Mouse (Mus musculus) embryonic facial prominence, embryonic 11.5 days (tissue): ENCODE measurements around the gene Gna11. TPM values are rescaled to one million over a fixed set of nuclear protein-coding genes. Genes with fewer than 3 reads are reported as not detected.

Source experiments
- ATAC-seq: fragments of 200-750 bp; cut with Nextera tagmentation; replicated peaks from 2 replicates; pipeline ENCODE4 v1.8.0; 2017; ENCODE audit warnings: low read depth; ENCODE audit not compliant: insufficient number of reproducible peaks, low FRiP score, low TSS enrichment
- DNase-seq: peaks from one replicate; pipeline ENCODE4 v3.0.0-alpha.2; 2015; ENCODE audit warnings: low spot score
- H3K27ac ChIP-seq: fragments of 300-500 bp; sonication (generic); replicated peaks from 2 replicates; pipeline ENCODE4 v1.5.1; 2014; ENCODE audit warnings: mild to moderate bottlenecking, low read depth, low read length, control low read depth
- H3K27me3 ChIP-seq: fragments of 300-500 bp; sonication (generic); 2 replicates; pipeline ENCODE4 v1.6.1; 2014; ENCODE audit warnings: mild to moderate bottlenecking, low read length, moderate library complexity, mixed read lengths; ENCODE audit not compliant: control insufficient read depth, insufficient read depth
- H3K36me3 ChIP-seq: fragments of 300-500 bp; sonication (generic); replicated peaks from 2 replicates; pipeline ENCODE4 v1.6.1; 2014; ENCODE audit warnings: low read depth, mild to moderate bottlenecking, low read length, moderate library complexity, mixed read lengths; ENCODE audit not compliant: control insufficient read depth, insufficient read depth
- H3K4me1 ChIP-seq: fragments of 300-500 bp; sonication (generic); 2 replicates; pipeline ENCODE4 v1.6.1; 2014; ENCODE audit warnings: low read length, mixed read lengths; ENCODE audit not compliant: control insufficient read depth, insufficient read depth
- H3K4me2 ChIP-seq: fragments of 300-500 bp; sonication (generic); 2 replicates; pipeline ENCODE4 v1.6.1; 2014; ENCODE audit warnings: low read depth, mild to moderate bottlenecking, control low read depth, low read length, moderate library complexity
- H3K4me3 ChIP-seq: fragments of 300-500 bp; sonication (generic); 2 replicates; pipeline ENCODE4 v1.5.1; 2014; ENCODE audit warnings: low read depth, low read length, control low read depth
- H3K9ac ChIP-seq: fragments of 300-500 bp; sonication (generic); replicated peaks from 2 replicates; pipeline ENCODE4 v1.6.1; 2014; ENCODE audit warnings: mild to moderate bottlenecking, control low read depth, low read length
- H3K9me3 ChIP-seq: fragments of 300-500 bp; sonication (generic); replicated peaks from 2 replicates; pipeline ENCODE4 v1.6.1; 2016; ENCODE audit warnings: mild to moderate bottlenecking, low read length, inconsistent platforms, mixed read lengths; ENCODE audit not compliant: control insufficient read depth
- WGBS: fragments of 180-500 bp; shearing (Covaris S2); extraction: QIAGEN DNeasy Blood & Tissue Kit; methylation state at CpG from one replicate; pipeline ENCODE4 v1.1.7; 2014; 5-methylcytosine and 5-hydroxymethylcytosine counted together
- polyA plus RNA-seq: library from polyadenylated mRNA; unstranded; fragments of >200 nt; fragmentation: Nextera tagmentation; extraction: Ambion mirVana; gene quantifications from 2 replicates; pipeline ENCODE4 v1.2.1, GENCODE M21; 2014

Gene Gna11
- polyA plus RNA-seq, 1 experiment from 2014 or later, result 62.0 TPM

GRCm38 (mm10) chr10:81563481-81563880, 18.5 kb upstream of the Gna11 start:
- H3K36me3 ChIP-seq, result peaks cover 5% of the 10 kb centered on the region
- WGBS, result 20% methylated on average over 6 of the region's 6 CpGs
- DNase-seq (no peak), ATAC-seq (no peak)
- no peak overlapping the region; the same call in 1 of the 2 replicates for H3K4me2 ChIP-seq
- H3K9ac ChIP-seq, result no peak overlapping the region
- peaks cover 18% of the 10 kb centered on the region for H3K4me1 ChIP-seq
- H3K9me3 ChIP-seq, result no peaks in the 10 kb centered on the region
- no peak overlapping the region for H3K27ac ChIP-seq
- no peak overlapping the region for H3K4me3 ChIP-seq
- no peaks in the 10 kb centered on the region for H3K27me3 ChIP-seq

GRCm38 (mm10) chr10:81562411-81562810, 17.4 kb upstream of the Gna11 start:
- H3K36me3 ChIP-seq, result peaks cover 5% of the 10 kb centered on the region
- no peaks in the 10 kb centered on the region for H3K9me3 ChIP-seq
- no peak overlapping the region for H3K4me3 ChIP-seq
- DNase-seq (no peak), ATAC-seq (no peak)
- peaks cover 18% of the 10 kb centered on the region for H3K4me1 ChIP-seq
- WGBS, result 71% methylated on average over 6 of the region's 6 CpGs
- no peaks in the 10 kb centered on the region for H3K27me3 ChIP-seq
- no peak overlapping the region for H3K9ac ChIP-seq
- H3K4me2 ChIP-seq, result no peak overlapping the region
- no peak overlapping the region for H3K27ac ChIP-seq

DNA sequence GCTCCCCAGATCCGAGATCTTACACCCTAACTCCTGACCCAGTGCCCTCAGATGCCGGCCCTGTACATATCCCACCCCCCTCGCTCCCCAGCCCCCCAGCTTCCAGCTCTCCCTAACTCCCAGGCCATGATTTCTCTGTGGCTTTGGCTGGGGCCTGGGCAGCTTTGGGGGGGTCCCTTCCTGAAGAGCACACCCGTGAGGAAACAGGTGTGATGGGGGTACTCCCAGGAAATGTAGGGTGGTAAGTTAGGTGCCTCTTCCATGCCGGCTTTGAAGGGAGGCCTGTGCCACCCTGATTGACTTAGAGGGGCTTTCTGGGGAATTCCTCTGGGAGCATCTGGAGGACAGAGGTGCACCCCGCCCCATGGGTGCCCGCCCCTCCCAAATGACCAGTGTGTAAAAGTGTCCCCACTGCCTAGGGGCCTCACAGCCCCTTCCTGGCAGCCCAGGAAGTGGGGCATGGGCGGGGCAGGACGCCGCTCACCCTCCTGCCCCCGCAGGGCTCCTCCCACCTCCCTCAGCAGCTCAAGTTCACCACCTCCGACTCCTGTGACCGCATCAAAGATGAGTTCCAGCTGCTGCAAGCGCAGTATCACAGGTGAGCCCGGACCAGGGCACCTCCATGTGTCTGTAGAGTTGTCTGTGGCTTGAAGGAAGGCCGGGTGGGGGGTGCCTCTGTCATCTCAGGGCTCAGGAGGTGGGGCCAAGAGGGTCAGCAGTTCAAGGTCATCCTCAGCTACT, 15.9 kb upstream of the Gna11 start:
- H3K9me3 ChIP-seq, result no peaks in the 10 kb centered on the region
- H3K4me1 ChIP-seq, result peaks cover 18% of the 10 kb centered on the region
- ATAC-seq, result no peak
- H3K36me3 ChIP-seq, result peaks cover 5% of the 10 kb centered on the region
- DNase-seq, result no peak
- peak overlapping the region; percentile 92 for H3K4me2 ChIP-seq
- H3K4me3 ChIP-seq, result peak overlapping the region; percentile 89
- no peaks in the 10 kb centered on the region for H3K27me3 ChIP-seq
- 13% methylated on average over 16 of the region's 16 CpGs for WGBS
- peak overlapping the region; percentile 99 for H3K9ac ChIP-seq
- peak overlapping the region; percentile 82; the same call in 1 of the 2 replicates for H3K27ac ChIP-seq

DNA sequence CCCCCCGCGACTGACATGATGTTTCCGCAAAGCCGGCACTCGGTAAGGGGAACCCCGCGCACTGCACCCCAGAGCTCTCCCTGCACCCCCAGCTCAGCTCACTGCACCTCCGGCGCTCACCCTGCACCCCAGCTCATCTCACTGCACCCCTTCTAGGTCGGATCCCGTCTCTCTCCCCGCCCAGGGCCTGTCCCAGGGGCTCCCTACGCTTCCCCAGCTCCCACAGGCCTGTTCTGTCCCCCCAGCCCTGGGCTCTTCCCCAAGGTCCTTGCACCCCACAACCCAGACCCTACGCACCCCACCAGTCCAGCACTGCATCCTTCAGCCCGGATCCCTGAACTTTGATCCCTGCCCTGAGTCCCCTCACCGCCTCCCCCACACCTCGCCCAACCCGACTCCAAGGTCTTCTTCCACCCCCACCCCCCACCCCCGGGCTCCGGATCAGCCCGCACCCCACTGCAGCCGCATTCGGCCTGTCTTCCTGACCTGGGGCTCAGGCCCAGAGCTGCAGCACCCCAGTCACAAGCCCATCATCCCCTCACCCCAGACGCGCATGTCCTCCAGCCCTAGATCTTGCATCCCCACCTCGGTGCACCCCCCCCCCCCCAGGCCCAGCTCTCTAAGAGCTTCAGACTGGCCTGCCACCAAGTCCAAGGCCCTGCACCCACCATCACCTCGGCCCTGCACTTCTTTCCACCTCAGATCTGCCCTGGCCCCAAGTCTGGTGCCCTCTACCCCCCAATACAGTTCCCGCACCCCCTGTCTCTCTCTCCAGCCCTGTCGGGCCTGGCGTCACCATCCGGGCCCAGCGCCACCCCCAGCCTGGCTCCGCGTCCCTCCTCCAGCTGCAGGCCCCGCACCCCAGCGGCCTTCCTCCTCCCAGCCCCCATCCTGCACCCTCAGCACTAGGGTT, 14.9 kb upstream of the Gna11 start:
- no peaks in the 10 kb centered on the region for H3K9me3 ChIP-seq
- H3K9ac ChIP-seq, result peak overlapping the region; percentile 99
- 2% methylated on average over 33 of the region's 36 CpGs for WGBS
- peak overlapping the region; percentile 89 for H3K4me3 ChIP-seq
- H3K27me3 ChIP-seq, result no peaks in the 10 kb centered on the region
- H3K4me2 ChIP-seq, result peak overlapping the region; percentile 92
- H3K36me3 ChIP-seq, result no peaks in the 10 kb centered on the region
- H3K4me1 ChIP-seq, result peaks cover 18% of the 10 kb centered on the region
- ATAC-seq (0 out of 2 replicates have a peak, but pooled peaks have one; percentile 14), DNase-seq (no peak)
- peak overlapping the region; percentile 82 for H3K27ac ChIP-seq

GRCm38 (mm10) chr10:81559163-81559626, 14.2 kb upstream of the Gna11 start, which contains the start of gene Aes:
Gene Aes, plus strand, starts transcription at chr10:81559488.
- no peak for DNase-seq
- Histone ChIP-seq H3K9me3 (no peaks in the 10 kb centered on the region), H3K9ac (peak within 1 kb of the TSS; percentile 99), H3K4me1 (peaks cover 15% of the 10 kb centered on the region), H3K27me3 (no peaks in the 10 kb centered on the region), H3K36me3 (no peaks in the 10 kb centered on the region), H3K4me3 (peak within 1 kb of the TSS; percentile 89), H3K4me2 (peak within 1 kb of the TSS; percentile 92), H3K27ac (peak within 1 kb of the TSS; percentile 82)
- ATAC-seq, result 0 out of 2 replicates have a peak, but pooled peaks have one; percentile 5
- WGBS, result under 1% methylated on average over 38 of the region's 53 CpGs

DNA sequence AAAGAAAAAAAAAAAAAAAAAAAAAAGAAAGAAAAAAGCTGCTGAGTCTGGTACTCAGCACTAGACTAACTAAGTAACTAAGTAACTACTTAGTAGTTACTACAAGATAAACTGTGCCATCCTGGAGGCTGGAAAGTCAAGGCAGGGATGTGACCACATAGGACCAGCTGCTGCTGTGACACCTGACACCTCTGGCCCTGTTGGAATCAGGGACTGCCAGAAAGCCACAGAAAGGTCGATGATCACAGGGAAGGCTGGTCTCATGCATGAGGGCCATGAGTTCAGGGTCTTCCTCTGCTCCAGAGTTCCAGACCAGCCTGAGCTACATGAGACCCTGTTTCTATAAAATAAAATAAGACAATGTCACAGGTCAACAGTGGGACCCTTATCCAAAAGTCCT, 12.5 kb upstream of the Gna11 start:
- no peak for ATAC-seq
- no peaks in the 10 kb centered on the region for H3K27me3 ChIP-seq
- H3K4me1 ChIP-seq, result peaks cover 6% of the 10 kb centered on the region; the same call in 1 of the 2 replicates

DNA sequence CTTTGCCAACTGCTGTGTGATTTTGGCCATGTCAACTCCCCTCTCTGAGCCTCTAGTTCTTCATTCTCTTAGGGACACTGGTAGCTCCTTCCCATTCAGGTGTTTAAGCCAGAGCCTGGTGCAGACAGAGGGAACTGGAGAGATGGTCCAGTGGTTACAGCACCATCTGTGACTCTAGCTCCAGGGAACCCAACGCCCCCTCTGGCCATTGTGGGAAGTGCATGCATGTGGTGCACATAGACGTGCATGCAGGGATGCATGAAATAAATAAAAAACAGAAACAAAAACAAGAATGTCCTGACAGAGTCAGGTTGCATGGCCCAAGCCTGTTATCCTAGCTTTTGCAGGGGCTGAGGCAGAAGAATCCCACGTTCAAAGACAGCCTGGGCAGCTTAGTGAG, 11.3 kb upstream of the Gna11 start:
- no peaks in the 10 kb centered on the region for H3K36me3 ChIP-seq
- ATAC-seq (no peak), DNase-seq (no peak)
- H3K27me3 ChIP-seq, result no peaks in the 10 kb centered on the region
- H3K4me2 ChIP-seq, result no peak overlapping the region
- no peak overlapping the region for H3K9ac ChIP-seq
- no peak overlapping the region for H3K27ac ChIP-seq
- H3K4me3 ChIP-seq, result no peak overlapping the region
- H3K4me1 ChIP-seq, result peaks cover 8% of the 10 kb centered on the region
- no peaks in the 10 kb centered on the region for H3K9me3 ChIP-seq
- WGBS, result 67% methylated on average over 3 of the region's 3 CpGs

More for the DNA sequence above, 12.5 kb upstream of the Gna11 start:
- H3K4me2 ChIP-seq, result no peak overlapping the region
- 29% methylated on average over 1 of the region's 1 CpGs for WGBS
- DNase-seq, result no peak
- H3K27ac ChIP-seq, result no peak overlapping the region
- no peak overlapping the region for H3K9ac ChIP-seq
- H3K36me3 ChIP-seq, result no peaks in the 10 kb centered on the region
- H3K4me3 ChIP-seq, result no peak overlapping the region
- no peaks in the 10 kb centered on the region for H3K9me3 ChIP-seq
